In genomic region chr3:39050130-39050529, GRCm38 (mm10) we compare ENCODE assay signal across 24 mouse cellular contexts.
DNase-seq lines count a peak whose midpoint lies in the region; ATAC-seq and TF ChIP-seq lines count a peak whose summit lies in the region.
"Had no signal": no experiment of that assay in that cellular context is flagged by ENCODE, and none has a peak within 500 bp of the region (broad histone marks: within the 10 kb centered on the region; RNA-seq: fewer than 3 reads in every experiment).

No protein-coding gene starts in this region.

- DNase-seq in cerebellum, postnatal 10 days, result peak; percentile 10 to 14
- no peak for DNase-seq in cerebellum, postnatal 36 days
- peak; percentile 21 for DNase-seq in midbrain, postnatal 0 days (ENCODE audit: low spot score)
- DNase-seq: adrenal gland, adult 8-10 months; adrenal gland, postnatal 25 days; cerebellum, adult 11-12 months; cerebellum, adult 8-10 months; forebrain, postnatal 0 days; gastrocnemius, adult 2 months; gastrocnemius, postnatal 14 days; heart, adult 18-20 months; heart, postnatal 36 days; kidney, adult 11 months had no signal

- ATAC-seq in heart, embryonic 15.5 days (replicated peaks; ENCODE audit: insufficient number of reproducible peaks, insufficient read depth, low FRiP score, low read depth), result peak; percentile 35; the same call in 1 of the 2 replicates
- ATAC-seq in heart, embryonic 11.5 days (replicated peaks; ENCODE audit: insufficient number of reproducible peaks, low FRiP score, low TSS enrichment), result no peak
- ATAC-seq in midbrain, postnatal 0 days (ENCODE audit: low FRiP score), result no peak
- ATAC-seq in midbrain, embryonic 15.5 days (replicated peaks), result no peak
- ATAC-seq: activated CD4-positive, CD25-positive, alpha-beta regulatory T cell, adult 4 months; forebrain, embryonic 14.5 days; forebrain, postnatal 0 days; hindbrain, embryonic 16.5 days; intestine, embryonic 15.5 days had no signal

- H3K36me3 ChIP-seq in heart, embryonic 15.5 days, result no peaks in the 10 kb centered on the region
- no peaks in the 10 kb centered on the region for H3K36me3 ChIP-seq in heart, embryonic 11.5 days (ENCODE audit: control insufficient read depth, insufficient read depth, low read length)
- H3K36me3 ChIP-seq in midbrain, postnatal 0 days (ENCODE audit: insufficient read depth, low read length), result no peaks in the 10 kb centered on the region
- no peaks in the 10 kb centered on the region for H3K36me3 ChIP-seq in midbrain, embryonic 15.5 days (replicated peaks)
- H3K36me3 ChIP-seq: embryonic facial prominence, embryonic 13.5 days; heart, embryonic 10.5 days; hindbrain, embryonic 10.5 days; hindbrain, embryonic 13.5 days; intestine, embryonic 15.5 days had no signal

- no peak overlapping the region for H3K9ac ChIP-seq in heart, embryonic 15.5 days
- H3K9ac ChIP-seq in heart, embryonic 11.5 days (ENCODE audit: low read depth, low read length), result no peak overlapping the region
- no peak overlapping the region for H3K9ac ChIP-seq in midbrain, postnatal 0 days (replicated peaks; ENCODE audit: low read length, poor library complexity, severe bottlenecking)
- no peak overlapping the region for H3K9ac ChIP-seq in midbrain, embryonic 15.5 days
- H3K9ac ChIP-seq: embryonic facial prominence, embryonic 13.5 days; forebrain, postnatal 0 days; hindbrain, embryonic 13.5 days; intestine, embryonic 15.5 days had no signal

- H3K9me3 ChIP-seq in heart, embryonic 15.5 days (replicated peaks), result no peaks in the 10 kb centered on the region
- H3K9me3 ChIP-seq in heart, embryonic 11.5 days (replicated peaks; ENCODE audit: control insufficient read depth, low read length), result no peaks in the 10 kb centered on the region
- H3K9me3 ChIP-seq in midbrain, postnatal 0 days (ENCODE audit: low read length), result no peaks in the 10 kb centered on the region
- H3K9me3 ChIP-seq in midbrain, embryonic 15.5 days, result no peaks in the 10 kb centered on the region
- H3K9me3 ChIP-seq: embryonic facial prominence, embryonic 13.5 days; heart, embryonic 10.5 days; hindbrain, embryonic 10.5 days; hindbrain, embryonic 13.5 days; intestine, embryonic 15.5 days had no signal

- no peak for TF ChIP-seq CTCF in midbrain, postnatal 0 days (IDR thresholded peaks at IDR 0.05)

- H3K27ac ChIP-seq in heart, embryonic 15.5 days, result no peak overlapping the region
- H3K27ac ChIP-seq in heart, embryonic 11.5 days (ENCODE audit: low read depth, low read length), result no peak overlapping the region
- H3K27ac ChIP-seq in midbrain, postnatal 0 days (ENCODE audit: low read depth, low read length), result no peak overlapping the region
- no peak overlapping the region for H3K27ac ChIP-seq in midbrain, embryonic 15.5 days
- H3K27ac ChIP-seq: embryonic facial prominence, embryonic 13.5 days; gastrocnemius, adult 2 months; heart, embryonic 10.5 days; hindbrain, embryonic 10.5 days; hindbrain, embryonic 13.5 days; intestine, embryonic 15.5 days had no signal

- H3K4me2 ChIP-seq in heart, embryonic 15.5 days, result no peak overlapping the region
- no peak overlapping the region for H3K4me2 ChIP-seq in heart, embryonic 11.5 days
- no peak overlapping the region for H3K4me2 ChIP-seq in midbrain, postnatal 0 days (ENCODE audit: low read depth, low read length, poor library complexity, severe bottlenecking)
- H3K4me2 ChIP-seq in midbrain, embryonic 15.5 days, result no peak overlapping the region
- H3K4me2 ChIP-seq: embryonic facial prominence, embryonic 13.5 days; hindbrain, embryonic 13.5 days; intestine, embryonic 15.5 days had no signal

- 63% methylated on average over 1 of the region's 1 CpGs for WGBS in heart, embryonic 15.5 days
- WGBS in heart, embryonic 11.5 days (ENCODE audit: insufficient replicate concordance), result 67% methylated on average over 1 of the region's 1 CpGs
- WGBS in midbrain, postnatal 0 days, result 91% methylated on average over 1 of the region's 1 CpGs
- WGBS in midbrain, embryonic 15.5 days, result 95% methylated on average over 1 of the region's 1 CpGs

- no peaks in the 10 kb centered on the region; the same call in 1 of the 2 replicates for H3K4me1 ChIP-seq in heart, embryonic 15.5 days (replicated peaks)
- H3K4me1 ChIP-seq in heart, embryonic 11.5 days (ENCODE audit: control insufficient read depth, insufficient read depth, low read length), result 0 out of 2 replicates have a peak, but pooled peaks cover 7% of the 10 kb centered on the region
- H3K4me1 ChIP-seq in midbrain, postnatal 0 days (ENCODE audit: insufficient read depth, low read length), result no peaks in the 10 kb centered on the region
- H3K4me1 ChIP-seq in midbrain, embryonic 15.5 days, result peaks cover 16% of the 10 kb centered on the region
- H3K4me1 ChIP-seq: hindbrain, embryonic 10.5 days; intestine, embryonic 15.5 days had no signal

- H3K4me3 ChIP-seq in heart, embryonic 15.5 days, result no peak overlapping the region
- H3K4me3 ChIP-seq in heart, embryonic 11.5 days (ENCODE audit: low read depth, low read length), result no peak overlapping the region
- no peak overlapping the region for H3K4me3 ChIP-seq in midbrain, postnatal 0 days (ENCODE audit: low read depth, low read length)
- no peak overlapping the region for H3K4me3 ChIP-seq in midbrain, embryonic 15.5 days
- H3K4me3 ChIP-seq: embryonic facial prominence, embryonic 13.5 days; gastrocnemius, adult 2 months; heart, embryonic 10.5 days; hindbrain, embryonic 10.5 days; hindbrain, embryonic 13.5 days; intestine, embryonic 15.5 days had no signal

- no peaks in the 10 kb centered on the region for H3K27me3 ChIP-seq in heart, embryonic 15.5 days
- H3K27me3 ChIP-seq in heart, embryonic 11.5 days (ENCODE audit: control insufficient read depth, insufficient read depth, low read length), result no peaks in the 10 kb centered on the region
- H3K27me3 ChIP-seq in midbrain, postnatal 0 days (ENCODE audit: insufficient read depth, low read length), result no peaks in the 10 kb centered on the region
- no peaks in the 10 kb centered on the region for H3K27me3 ChIP-seq in midbrain, embryonic 15.5 days (replicated peaks)
- H3K27me3 ChIP-seq: embryonic facial prominence, embryonic 13.5 days; hindbrain, embryonic 13.5 days; intestine, embryonic 15.5 days had no signal

Comparison
In these comparisons a context has a peak if more than half of its experiments do, and no peak if none do; other contexts are left out.
1. DNase-seq: peak in cerebellum, postnatal 10 days (2 of 2) and midbrain, postnatal 0 days (single experiment); none in cerebellum, postnatal 36 days (0 of 2).